Mouse (Mus musculus) liver, embryonic 14.5 days (tissue): ENCODE measurements around the gene Haus3.

Source experiments
- CTCF ChIP-seq: IDR thresholded peaks from 2 replicates; pipeline ENCODE4 v1.5.1; 2016; ENCODE audit warnings: antibody characterized with exemption, low read depth, control low read depth
- EP300 ChIP-seq: IDR thresholded peaks from 2 replicates; pipeline ENCODE4 v1.6.1; 2016; ENCODE audit warnings: antibody characterized with exemption, low read depth

DNA sequence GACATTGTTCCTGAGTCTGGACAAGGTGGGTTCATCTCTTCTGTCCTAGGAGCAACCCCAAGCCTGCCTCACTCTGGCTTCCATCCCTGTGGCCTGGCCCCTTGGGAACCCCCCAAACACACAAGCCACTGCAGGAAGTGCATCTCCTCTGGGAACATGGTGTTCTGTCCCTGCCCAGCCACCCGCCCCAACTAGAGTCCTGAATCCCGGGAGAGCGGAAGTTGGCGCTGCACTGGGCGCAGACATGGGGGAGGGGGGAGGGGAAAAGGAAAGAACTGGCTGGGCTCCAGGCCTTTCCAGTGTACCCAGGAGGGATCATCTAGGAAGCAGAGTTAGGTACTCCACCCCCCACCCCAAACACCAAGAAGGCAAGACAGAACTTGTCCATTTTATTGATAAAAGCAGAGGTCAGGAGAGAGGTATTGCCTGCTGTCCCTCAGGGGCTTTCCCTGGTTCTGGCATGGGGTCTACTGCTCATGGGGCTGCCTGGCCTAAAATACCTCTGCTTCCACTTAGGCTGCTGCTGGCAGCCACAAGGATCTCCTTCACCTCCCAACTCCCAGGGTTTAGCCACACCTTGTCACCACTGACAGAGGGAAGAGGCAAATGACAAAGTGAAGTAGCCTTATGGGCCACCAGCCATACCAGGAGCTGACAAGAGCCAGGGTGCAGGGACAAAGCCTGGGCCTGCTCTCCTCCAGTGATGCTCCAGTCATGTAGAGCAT is 14.0 kb upstream of the Haus3 start:
- TF ChIP-seq CTCF, result no peak
- TF ChIP-seq EP300, result no peak
